Mouse (Mus musculus) CH12.LX (cell line): ENCODE results near the gene Col4a4. TPM values are rescaled to one million over a fixed set of nuclear protein-coding genes. Genes with fewer than 3 reads are reported as not detected.

Experiments used
- DNase-seq: peaks from one replicate; pipeline ENCODE4 v3.0.0-alpha.2; 2013; ENCODE audit errors: extremely low read depth
- H3K27ac ChIP-seq: 2 replicates; pipeline ENCODE4 v1.5.1; 2012; ENCODE audit warnings: low read depth, mild to moderate bottlenecking, control low read depth, moderate library complexity; ENCODE audit not compliant: insufficient read depth
- H3K27me3 ChIP-seq: replicated peaks from 2 replicates; pipeline ENCODE3; 2012; ENCODE audit warnings: inconsistent platforms
- H3K36me3 ChIP-seq, 2 experiments: replicated peaks in 1 of 2; 2 replicates each; pipeline versions ENCODE3 to v1.6.1; 2012; ENCODE audit warnings: inconsistent platforms in 1 of 2, low read length in 1 of 2, mild to moderate bottlenecking in 1 of 2, mixed read lengths in 1 of 2, moderate library complexity in 1 of 2; ENCODE audit not compliant: control insufficient read depth in 1 of 2, insufficient read depth in 1 of 2
- H3K4me1 ChIP-seq, 2 experiments: 2 replicates each; pipeline ENCODE4 v1.6.1; 2012; ENCODE audit warnings: inconsistent platforms in 1 of 2, moderate library complexity in 1 of 2; ENCODE audit not compliant: insufficient read depth in 2 of 2, control insufficient read depth in 1 of 2
- H3K4me2 ChIP-seq: 2 replicates; pipeline ENCODE4 v1.6.1; 2012; ENCODE audit warnings: low read depth, mild to moderate bottlenecking, control low read depth; ENCODE audit not compliant: poor library complexity, insufficient read depth, severe bottlenecking
- H3K4me3 ChIP-seq, 3 experiments: fragments of 150-350 bp in 1 of 3; sonication (generic) in 1 of 3; replicated peaks in 1 of 3; 2 replicates each; pipeline versions ENCODE3 to v1.5.1; 2011 to 2012; ENCODE audit warnings: low read depth in 2 of 3, low read length in 2 of 3, mild to moderate bottlenecking in 2 of 3, moderate library complexity in 2 of 3, control low read depth in 1 of 3, improper control_type of control experiment in 1 of 3, inconsistent platforms in 1 of 3, mixed read lengths in 1 of 3; ENCODE audit not compliant: poor library complexity in 1 of 3
- H3K79me2 ChIP-seq: replicated peaks from 2 replicates; pipeline ENCODE4 v1.6.1; 2012; ENCODE audit warnings: mild to moderate bottlenecking, moderate library complexity; ENCODE audit not compliant: control insufficient read depth, poor library complexity, insufficient read depth, severe bottlenecking; ENCODE audit errors: extremely low read depth
- H3K9ac ChIP-seq: 2 replicates; pipeline ENCODE4 v1.6.1; 2012; ENCODE audit warnings: low read depth, mild to moderate bottlenecking, control low read depth, moderate library complexity; ENCODE audit not compliant: insufficient read depth
- H3K9me3 ChIP-seq: replicated peaks from 2 replicates; pipeline ENCODE3; 2012; ENCODE audit warnings: low read length, inconsistent platforms, mixed read lengths
- CHD1 ChIP-seq: IDR thresholded peaks from 2 replicates; pipeline ENCODE4 v1.6.1; 2012; ENCODE audit warnings: low read depth, low read length, improper control_type of control experiment, inconsistent platforms
- CHD2 ChIP-seq: IDR thresholded peaks from 2 replicates; pipeline ENCODE4 v1.6.1; 2011; ENCODE audit warnings: low read length, improper control_type of control experiment
- CTCF ChIP-seq, 2 experiments: IDR thresholded peaks in 1 of 2; conservative IDR thresholded peaks in 1 of 2; 2 replicates each; pipeline ENCODE4 v1.5.1; 2011 to 2012; ENCODE audit warnings: low read depth in 2 of 2, low read length in 2 of 2, improper control_type of control experiment in 1 of 2, inconsistent platforms in 1 of 2, mild to moderate bottlenecking in 1 of 2, moderate library complexity in 1 of 2
- GABPA ChIP-seq: IDR thresholded peaks from 2 replicates; pipeline ENCODE4 v1.6.1; 2012; ENCODE audit warnings: low read depth, low read length, improper control_type of control experiment, inconsistent platforms; ENCODE audit not compliant: insufficient replicate concordance
- HCFC1 ChIP-seq: IDR thresholded peaks from 2 replicates; pipeline ENCODE4 v1.6.1; 2012; ENCODE audit warnings: low read depth, mild to moderate bottlenecking, inconsistent platforms, low read length, improper control_type of control experiment
- KAT2A ChIP-seq: IDR thresholded peaks from 2 replicates; pipeline ENCODE4 v1.6.1; 2012; ENCODE audit warnings: low read length, improper control_type of control experiment, inconsistent platforms; ENCODE audit not compliant: insufficient replicate concordance
- MXI1 ChIP-seq: IDR thresholded peaks from 2 replicates; pipeline ENCODE4 v1.6.1; 2011; ENCODE audit warnings: mild to moderate bottlenecking, low read depth, low read length, improper control_type of control experiment
- NELFE ChIP-seq: IDR thresholded peaks from 2 replicates; pipeline ENCODE4 v1.6.1; 2011; ENCODE audit warnings: low read depth, low read length, improper control_type of control experiment
- POLR2A ChIP-seq: IDR thresholded peaks from 2 replicates; pipeline ENCODE4 v1.6.1; 2011; ENCODE audit warnings: low read depth, mild to moderate bottlenecking, improper control_type of control experiment, low read length
- RAD21 ChIP-seq: IDR thresholded peaks from 2 replicates; pipeline ENCODE4 v1.6.1; 2011; ENCODE audit warnings: low read depth, mild to moderate bottlenecking, low read length, improper control_type of control experiment, moderate library complexity
- RCOR1 ChIP-seq: conservative IDR thresholded peaks from 2 replicates; pipeline ENCODE4 v1.6.1; 2012; ENCODE audit warnings: low read depth, mild to moderate bottlenecking, inconsistent platforms, low read length, improper control_type of control experiment
- SMC3 ChIP-seq: IDR thresholded peaks from 2 replicates; pipeline ENCODE4 v1.6.1; 2011; ENCODE audit warnings: low read depth, low read length, improper control_type of control experiment
- TBP ChIP-seq: conservative IDR thresholded peaks from 2 replicates; pipeline ENCODE4 v1.6.1; 2011; ENCODE audit warnings: low read depth, low read length, improper control_type of control experiment
- UBTF ChIP-seq: IDR thresholded peaks from 2 replicates; pipeline ENCODE4 v1.6.1; 2012; ENCODE audit warnings: low read depth, mild to moderate bottlenecking, inconsistent platforms, low read length, improper control_type of control experiment, moderate library complexity
- dilution Hi-C: fragments of 300-500 bp; cut with MboI; formaldehyde crosslinking; loops from 2 replicates; pipeline ENCODE4 v1.14.3; 2020; ENCODE audit warnings: low sequenced_read_pairs; ENCODE audit not compliant: extremely low pct_unique_long_range_greater_than_20kb, extremely low pct_ligation_motif_present
- in situ Hi-C: fragments of 300-500 bp; cut with MboI; formaldehyde crosslinking; loops from 3 replicates; pipeline ENCODE4 v1.14.3; 2019; ENCODE audit warnings: low sequenced_read_pairs, low pct_ligation_motif_present, low pct_unique_long_range_greater_than_20kb, mixed read lengths
- polyA plus RNA-seq: library from polyadenylated mRNA; unstranded; fragments of >175 nt; gene quantifications from 2 replicates; pipeline ENCODE4 v1.2.1, GENCODE M21; 2012; ENCODE audit warnings: low read depth; ENCODE audit not compliant: insufficient read length
- total RNA-seq, 2 experiments: library from RNA; depleted of rRNA; stranded (reverse); fragments of 300-350 nt in 1 of 2; fragments of >200 nt in 1 of 2; gene quantifications; 2 replicates each; pipeline ENCODE4 v1.2.3; 2012 to 2014

Gene Col4a4
- total and polyA plus RNA-seq, 3 experiments = under 0.01 to 0.03 TPM; not detected in 1

- in situ Hi-C loops = no loop called here
- no peak overlapping the region for H3K27ac ChIP-seq
Measured at GRCm38 (mm10) chr1:82433649-82434005, 153.0 kb downstream of the Col4a4 start.

GRCm38 (mm10) chr1:82432919-82433648 is 153.6 kb downstream of the Col4a4 start:
- Histone ChIP-seq H3K27ac (no peak overlapping the region), H3K27me3 (no peaks in the 10 kb centered on the region), H3K4me3 (no peak overlapping the region), H3K79me2 (no peaks in the 10 kb centered on the region), H3K9me3 (no peaks in the 10 kb centered on the region), H3K4me1 (peaks cover 0 to 12% of the 10 kb centered on the region in 2 experiments; a peak in 1 of 4 replicates), H3K4me2 (no peak overlapping the region), H3K9ac (no peak overlapping the region), H3K36me3 (peaks cover 5 to 56% of the 10 kb centered on the region in 2 experiments)
- DNase-seq = peak; percentile 27
- in situ Hi-C loops = no loop called here
- dilution Hi-C loops = no loop called here
- TF ChIP-seq CTCF (conservative IDR thresholded peaks at IDR 0.05 in 1 of 2, IDR thresholded peaks at IDR 0.05 in 1 of 2; ENCODE audit: low read depth in 2 of 2, low read length in 2 of 2) (peak; percentile 37 to 74; a peak in 3 of 4 replicates), NELFE (no peak), RAD21 (peak; percentile 78), CHD2 (no peak), SMC3 (peak; percentile 63)

More at GRCm38 (mm10) chr1:82433649-82434005, 153.0 kb downstream of the Col4a4 start:
- dilution Hi-C loops = no loop called here
- no peaks in the 10 kb centered on the region for H3K79me2 ChIP-seq
- no peak for DNase-seq
- H3K9ac ChIP-seq = no peak overlapping the region
- H3K27me3 ChIP-seq = no peaks in the 10 kb centered on the region
- TF ChIP-seq UBTF (no peak), POLR2A (no peak), HCFC1 (no peak), TBP (no peak), CHD1 (no peak), MXI1 (no peak), CHD2 (no peak), KAT2A (no peak), GABPA (no peak), RCOR1 (no peak)
- no peak overlapping the region for H3K4me3 ChIP-seq
- H3K4me2 ChIP-seq = no peak overlapping the region
- H3K4me1 ChIP-seq = peaks cover 0 to 12% of the 10 kb centered on the region in 2 experiments; a peak in 1 of 4 replicates
- no peaks in the 10 kb centered on the region for H3K9me3 ChIP-seq
- peaks cover 5 to 51% of the 10 kb centered on the region in 2 experiments for H3K36me3 ChIP-seq
